Mouse (Mus musculus): Measurements from ENCODE around the gene Myzap.

GRCm38 (mm10) chr9:71550176-71550575, 42.0 kb downstream of the Myzap start:
- TF ChIP-seq CTCF (IDR thresholded peaks at IDR 0.05; ENCODE audit: control insufficient read depth, insufficient read depth, insufficient replicate concordance, low read depth, low read length) (no peak), POLR2A (IDR thresholded peaks at IDR 0.05; ENCODE audit: control insufficient read depth, low read depth, low read length) (no peak)

Measured in testis, adult 2 months (tissue).